Mouse (Mus musculus): ENCODE results near the gene Maz.

GRCm38 (mm10) chr7:126996449-126996848, 30.4 kb downstream of the Maz start:
- TF ChIP-seq CTCF (IDR thresholded peaks at IDR 0.05; ENCODE audit: low read depth, low read length): no peak
- TF ChIP-seq GATA1 (IDR thresholded peaks at IDR 0.05; ENCODE audit: borderline replicate concordance, low read length): no peak
